Mouse (Mus musculus): ENCODE data around the gene Ndufb8. TPM values are rescaled to one million over a fixed set of nuclear protein-coding genes. Genes with fewer than 3 reads are reported as not detected.
A peak's percentile ranks its signal among the peaks of the same experiment; 100 is the strongest.

The Ndufb8 gene
- polyA plus RNA-seq, 1 experiment from 2014 or later: 806 TPM

DNA sequence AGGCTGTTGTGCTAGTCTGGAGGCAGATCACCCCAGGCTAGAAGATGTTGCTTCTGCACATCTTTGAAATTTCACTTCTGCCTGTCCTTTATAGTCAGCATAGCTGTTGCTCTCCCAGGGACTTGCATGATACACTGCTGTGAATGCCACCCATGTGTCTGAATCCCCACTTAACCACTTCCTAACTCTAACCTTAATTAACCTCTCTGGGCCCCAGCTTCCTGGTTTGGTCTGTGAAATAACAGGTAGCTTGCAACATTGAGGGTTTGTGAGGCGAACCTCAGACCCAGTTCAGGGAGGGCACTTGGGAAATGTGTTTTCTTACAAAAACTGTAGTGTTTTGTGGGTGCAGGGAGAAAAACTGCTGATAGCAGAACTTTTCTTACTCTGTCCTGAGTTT lies 22.8 kb upstream of the Ndufb8 start:
- Histone ChIP-seq H3K4me3 (ENCODE audit: low read depth, low read length) (no peak overlapping the region), H3K27me3 (ENCODE audit: control insufficient read depth, insufficient read depth, low read length) (no peaks in the 10 kb centered on the region), H3K4me1 (ENCODE audit: control insufficient read depth, insufficient read depth, low read length) (no peaks in the 10 kb centered on the region), H3K4me2 (ENCODE audit: low read depth, low read length) (no peak overlapping the region), H3K36me3 (ENCODE audit: control insufficient read depth, insufficient read depth, low read length) (no peaks in the 10 kb centered on the region; the same call in 1 of the 2 replicates), H3K27ac (ENCODE audit: low read depth, low read length) (no peak overlapping the region), H3K9me3 (ENCODE audit: control insufficient read depth, low read length) (no peaks in the 10 kb centered on the region), H3K9ac (replicated peaks; ENCODE audit: low read depth, low read length) (no peak overlapping the region)
- WGBS: 90% methylated on average over 1 of the region's 1 CpGs
- no peak for ATAC-seq (ENCODE audit: low read depth)

- H3K36me3 ChIP-seq (ENCODE audit: control insufficient read depth, insufficient read depth, low read length): peaks cover 11% of the 10 kb centered on the region
- H3K4me2 ChIP-seq (ENCODE audit: low read depth, low read length): no peak overlapping the region
- no peak for ATAC-seq (ENCODE audit: low read depth)
- no peak overlapping the region for H3K27ac ChIP-seq (ENCODE audit: low read depth, low read length)
- no peaks in the 10 kb centered on the region for H3K4me1 ChIP-seq (ENCODE audit: control insufficient read depth, insufficient read depth, low read length)
- WGBS: 81% methylated on average over 7 of the region's 7 CpGs
- no peaks in the 10 kb centered on the region for H3K9me3 ChIP-seq (ENCODE audit: control insufficient read depth, low read length)
- H3K4me3 ChIP-seq (ENCODE audit: low read depth, low read length): no peak overlapping the region
- no peak overlapping the region for H3K9ac ChIP-seq (replicated peaks; ENCODE audit: low read depth, low read length)
- no peaks in the 10 kb centered on the region for H3K27me3 ChIP-seq (ENCODE audit: control insufficient read depth, insufficient read depth, low read length)
These were observed 21.0 kb upstream of the Ndufb8 start for GRCm38 (mm10) chr19:44576275-44576674.

DNA sequence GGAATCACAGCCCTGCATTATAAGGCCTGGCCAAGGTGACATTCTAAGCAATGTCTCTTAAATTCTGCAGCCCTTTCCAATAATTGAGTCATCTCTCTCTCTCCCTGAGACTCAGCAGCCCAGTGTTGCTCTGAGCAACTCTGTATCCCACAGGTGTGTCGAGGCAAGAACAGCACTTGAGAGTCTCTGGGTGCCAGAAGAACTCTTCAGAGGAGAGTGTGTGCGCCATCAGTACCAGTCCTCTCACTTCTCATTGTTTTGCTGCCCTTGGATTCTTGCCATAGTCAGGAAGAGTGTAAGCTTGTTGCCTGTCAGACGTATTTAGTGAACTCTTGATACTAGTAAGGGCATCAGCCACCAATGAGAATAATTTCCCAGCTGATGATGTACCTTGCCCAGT lies 12.5 kb upstream of the Ndufb8 start:
- no peak overlapping the region for H3K4me2 ChIP-seq (ENCODE audit: low read depth, low read length)
- WGBS: 89% methylated on average over 3 of the region's 3 CpGs
- no peak overlapping the region for H3K9ac ChIP-seq (replicated peaks; ENCODE audit: low read depth, low read length)
- H3K4me3 ChIP-seq (ENCODE audit: low read depth, low read length): no peak overlapping the region
- no peak overlapping the region for H3K27ac ChIP-seq (ENCODE audit: low read depth, low read length)
- H3K4me1 ChIP-seq (ENCODE audit: control insufficient read depth, insufficient read depth, low read length): peaks cover 20% of the 10 kb centered on the region
- ATAC-seq (ENCODE audit: low read depth): no peak
- H3K9me3 ChIP-seq (ENCODE audit: control insufficient read depth, low read length): no peaks in the 10 kb centered on the region
- no peaks in the 10 kb centered on the region for H3K27me3 ChIP-seq (ENCODE audit: control insufficient read depth, insufficient read depth, low read length)
- peaks cover 60% of the 10 kb centered on the region for H3K36me3 ChIP-seq (ENCODE audit: control insufficient read depth, insufficient read depth, low read length)

- 89% methylated on average over 14 of the region's 14 CpGs for WGBS
- Histone ChIP-seq H3K4me3 (ENCODE audit: low read depth, low read length) (no peak overlapping the region), H3K4me1 (ENCODE audit: control insufficient read depth, insufficient read depth, low read length) (peaks cover 20% of the 10 kb centered on the region)
These were observed 8.8 kb upstream of the Ndufb8 start for GRCm38 (mm10) chr19:44564006-44564405.

GRCm38 (mm10) chr19:44562652-44563206 lies 7.5 kb upstream of the Ndufb8 start, which contains the start of gene Hif1an:
TSS of gene Hif1an (plus strand) at chr19:44562850.
- peak within 1 kb of the TSS; percentile 65 for H3K4me2 ChIP-seq (ENCODE audit: low read depth, low read length)
- under 1% methylated on average over 33 of the region's 33 CpGs for WGBS
- H3K27ac ChIP-seq (ENCODE audit: low read depth, low read length): peak within 1 kb of the TSS; percentile 35; the same call in 1 of the 2 replicates
- peak within 1 kb of the TSS; percentile 58 for H3K4me3 ChIP-seq (ENCODE audit: low read depth, low read length)
- H3K27me3 ChIP-seq (ENCODE audit: control insufficient read depth, insufficient read depth, low read length): no peaks in the 10 kb centered on the region
- peaks cover 19% of the 10 kb centered on the region for H3K36me3 ChIP-seq (ENCODE audit: control insufficient read depth, insufficient read depth, low read length)
- no peaks in the 10 kb centered on the region for H3K9me3 ChIP-seq (ENCODE audit: control insufficient read depth, low read length)
- peak within 1 kb of the TSS; percentile 59 for H3K9ac ChIP-seq (replicated peaks; ENCODE audit: low read depth, low read length)
- peaks cover 20% of the 10 kb centered on the region for H3K4me1 ChIP-seq (ENCODE audit: control insufficient read depth, insufficient read depth, low read length)
- peak; percentile 98 for ATAC-seq (ENCODE audit: low read depth)

More at GRCm38 (mm10) chr19:44564006-44564405, 8.8 kb upstream of the Ndufb8 start:
- Histone ChIP-seq H3K36me3 (ENCODE audit: control insufficient read depth, insufficient read depth, low read length) (peaks cover 27% of the 10 kb centered on the region), H3K9ac (replicated peaks; ENCODE audit: low read depth, low read length) (no peak overlapping the region), H3K9me3 (ENCODE audit: control insufficient read depth, low read length) (no peaks in the 10 kb centered on the region), H3K27me3 (ENCODE audit: control insufficient read depth, insufficient read depth, low read length) (no peaks in the 10 kb centered on the region), H3K4me2 (ENCODE audit: low read depth, low read length) (peak overlapping the region; percentile 65), H3K27ac (ENCODE audit: low read depth, low read length) (no peak overlapping the region)
- no peak for ATAC-seq (ENCODE audit: low read depth)

DNA sequence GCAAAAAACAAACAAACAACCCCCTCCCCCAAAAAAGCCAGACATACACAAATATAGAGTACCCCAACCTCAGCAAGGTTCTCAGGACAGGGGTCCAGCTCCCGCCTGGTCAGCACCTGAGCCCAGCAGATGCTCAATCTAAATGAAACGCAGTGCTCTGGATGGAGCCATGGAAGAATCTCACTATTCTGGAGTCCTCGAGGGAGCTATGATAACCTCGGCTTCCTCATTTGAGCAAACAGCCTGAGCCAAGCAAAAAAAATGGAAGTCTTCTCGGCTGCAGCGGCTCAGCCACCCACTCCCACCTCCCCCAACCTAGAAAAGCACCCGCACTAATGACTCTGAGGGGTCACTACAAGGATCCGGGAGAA lies 765 bp downstream of the Ndufb8 start:
- Histone ChIP-seq H3K9ac (replicated peaks; ENCODE audit: low read depth, low read length) (peak overlapping the region; percentile 90), H3K36me3 (ENCODE audit: control insufficient read depth, insufficient read depth, low read length) (peaks cover 26% of the 10 kb centered on the region), H3K27ac (ENCODE audit: low read depth, low read length) (peak overlapping the region; percentile 82), H3K9me3 (ENCODE audit: control insufficient read depth, low read length) (no peaks in the 10 kb centered on the region), H3K4me1 (ENCODE audit: control insufficient read depth, insufficient read depth, low read length) (peaks cover 11% of the 10 kb centered on the region), H3K27me3 (ENCODE audit: control insufficient read depth, insufficient read depth, low read length) (no peaks in the 10 kb centered on the region), H3K4me3 (ENCODE audit: low read depth, low read length) (peak overlapping the region; percentile 56), H3K4me2 (ENCODE audit: low read depth, low read length) (peak overlapping the region; percentile 80)
- ATAC-seq (ENCODE audit: low read depth): peak; percentile 42
- WGBS: 3% methylated on average over 8 of the region's 8 CpGs

DNA sequence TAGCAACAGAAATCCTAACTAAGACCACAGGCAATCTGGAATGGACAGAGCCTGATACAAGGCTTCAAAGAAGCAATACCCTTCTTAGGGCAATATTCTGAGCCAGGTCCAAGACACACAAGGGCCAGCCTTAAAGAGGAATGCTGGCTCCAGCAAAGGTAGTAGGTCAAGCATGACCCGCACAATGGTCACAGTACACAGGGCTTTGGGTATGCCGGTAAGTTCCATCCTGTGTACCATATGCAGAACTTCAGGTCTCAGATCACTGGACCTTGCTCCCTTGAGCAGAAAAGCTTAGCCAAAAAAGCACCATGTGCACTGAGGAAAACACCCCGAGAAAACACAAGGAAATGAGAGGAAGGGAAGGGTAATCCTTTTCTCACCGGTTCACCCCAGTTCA lies 2.0 kb downstream of the Ndufb8 start:
- Histone ChIP-seq H3K27ac (ENCODE audit: low read depth, low read length) (no peak overlapping the region), H3K27me3 (ENCODE audit: control insufficient read depth, insufficient read depth, low read length) (no peaks in the 10 kb centered on the region), H3K9ac (replicated peaks; ENCODE audit: low read depth, low read length) (no peak overlapping the region), H3K36me3 (ENCODE audit: control insufficient read depth, insufficient read depth, low read length) (peaks cover 26% of the 10 kb centered on the region), H3K4me3 (ENCODE audit: low read depth, low read length) (peak overlapping the region; percentile 1; the same call in 1 of the 2 replicates), H3K9me3 (ENCODE audit: control insufficient read depth, low read length) (no peaks in the 10 kb centered on the region), H3K4me2 (ENCODE audit: low read depth, low read length) (peak overlapping the region; percentile 80; the same call in 1 of the 2 replicates), H3K4me1 (ENCODE audit: control insufficient read depth, insufficient read depth, low read length) (peaks cover 11% of the 10 kb centered on the region)
- 97% methylated on average over 4 of the region's 4 CpGs for WGBS
- ATAC-seq (ENCODE audit: low read depth): no peak

DNA sequence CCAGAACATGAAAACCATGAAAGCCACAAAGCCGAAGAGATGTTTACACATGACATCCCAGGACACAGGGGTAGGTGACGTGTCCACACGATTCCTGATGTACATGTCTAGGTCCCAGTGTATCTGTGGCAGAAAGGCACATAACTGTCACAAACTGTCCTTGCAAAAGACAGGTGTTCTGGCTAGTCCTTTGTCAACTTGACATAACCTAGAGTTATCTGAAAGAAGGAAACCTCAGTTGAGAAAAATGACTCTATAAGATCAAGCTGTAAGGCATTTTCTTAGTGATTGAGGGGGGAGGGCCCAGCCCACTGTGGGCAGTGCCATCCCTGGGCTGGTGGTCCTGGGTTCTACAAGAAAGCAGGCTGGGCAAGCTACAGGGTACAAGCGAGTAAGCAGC lies 2.5 kb downstream of the Ndufb8 start, which contains the start of gene Gm20538:
Gene Gm20538 (minus strand): TSS at position 101 of the 400 bp plus-strand sequence.
- WGBS: 96% methylated on average over 4 of the region's 4 CpGs
- Histone ChIP-seq H3K4me1 (ENCODE audit: control insufficient read depth, insufficient read depth, low read length) (peaks cover 11% of the 10 kb centered on the region), H3K9ac (replicated peaks; ENCODE audit: low read depth, low read length) (no peak within 1 kb of the TSS), H3K27ac (ENCODE audit: low read depth, low read length) (no peak within 1 kb of the TSS), H3K4me3 (ENCODE audit: low read depth, low read length) (peak within 1 kb of the TSS; percentile 1; the same call in 1 of the 2 replicates), H3K9me3 (ENCODE audit: control insufficient read depth, low read length) (no peaks in the 10 kb centered on the region), H3K4me2 (ENCODE audit: low read depth, low read length) (peak within 1 kb of the TSS; percentile 80; the same call in 1 of the 2 replicates), H3K27me3 (ENCODE audit: control insufficient read depth, insufficient read depth, low read length) (no peaks in the 10 kb centered on the region), H3K36me3 (ENCODE audit: control insufficient read depth, insufficient read depth, low read length) (peaks cover 26% of the 10 kb centered on the region)
- ATAC-seq (ENCODE audit: low read depth): no peak

DNA sequence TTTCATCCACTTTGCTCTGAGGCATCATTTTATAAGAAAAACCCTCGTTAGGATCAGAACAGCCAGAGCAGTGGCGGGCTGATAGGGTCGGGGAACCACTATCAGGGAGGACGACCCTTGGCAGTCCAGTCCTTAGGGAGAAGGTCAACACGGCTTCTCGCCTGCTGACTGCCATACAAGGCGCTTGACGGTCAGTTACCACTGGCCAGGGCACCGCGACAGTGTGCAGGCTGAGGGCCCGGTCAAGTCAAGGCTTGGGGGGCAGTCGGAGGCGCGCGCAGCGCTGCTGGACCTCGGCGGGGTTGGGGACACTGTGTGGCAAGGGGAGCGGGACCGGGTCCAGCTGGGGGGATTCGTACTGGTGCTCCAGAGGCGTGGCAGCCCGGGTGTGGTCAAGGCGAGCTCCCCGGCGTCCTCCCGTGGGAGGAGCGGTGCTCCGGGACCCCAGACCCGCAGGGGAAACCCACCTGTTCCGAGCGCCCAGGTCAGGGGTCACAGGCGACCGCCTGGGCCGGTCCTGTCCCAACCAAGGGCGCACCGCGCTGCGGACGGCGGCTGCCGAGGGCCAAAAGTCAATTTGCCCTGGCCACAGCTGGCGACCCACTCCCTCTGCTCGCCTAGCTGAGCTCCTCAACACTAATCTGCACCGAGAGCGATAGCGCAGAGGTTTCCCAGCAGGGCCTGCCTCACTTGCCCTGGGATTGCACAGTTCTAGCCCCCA lies 9.8 kb downstream of the Ndufb8 start, which contains the start of gene Sec31b:
Gene Sec31b (minus strand): TSS at position 544 of the 721 bp plus-strand sequence.
- Histone ChIP-seq H3K4me1 (ENCODE audit: control insufficient read depth, insufficient read depth, low read length) (no peaks in the 10 kb centered on the region), H3K27ac (ENCODE audit: low read depth, low read length) (no peak within 1 kb of the TSS), H3K9ac (replicated peaks; ENCODE audit: low read depth, low read length) (peak within 1 kb of the TSS; percentile 46; the same call in 1 of the 2 replicates), H3K9me3 (ENCODE audit: control insufficient read depth, low read length) (no peaks in the 10 kb centered on the region), H3K36me3 (ENCODE audit: control insufficient read depth, insufficient read depth, low read length) (peaks cover 5% of the 10 kb centered on the region; the same call in 1 of the 2 replicates), H3K4me3 (ENCODE audit: low read depth, low read length) (peak within 1 kb of the TSS; percentile 37), H3K4me2 (ENCODE audit: low read depth, low read length) (peak within 1 kb of the TSS; percentile 72), H3K27me3 (ENCODE audit: control insufficient read depth, insufficient read depth, low read length) (no peaks in the 10 kb centered on the region)
- ATAC-seq (ENCODE audit: low read depth): peak; percentile 59; the same call in 1 of the 2 replicates
- under 1% methylated on average over 45 of the region's 47 CpGs for WGBS
